Mouse (Mus musculus): ENCODE results near the gene Olfr393.

DNA sequence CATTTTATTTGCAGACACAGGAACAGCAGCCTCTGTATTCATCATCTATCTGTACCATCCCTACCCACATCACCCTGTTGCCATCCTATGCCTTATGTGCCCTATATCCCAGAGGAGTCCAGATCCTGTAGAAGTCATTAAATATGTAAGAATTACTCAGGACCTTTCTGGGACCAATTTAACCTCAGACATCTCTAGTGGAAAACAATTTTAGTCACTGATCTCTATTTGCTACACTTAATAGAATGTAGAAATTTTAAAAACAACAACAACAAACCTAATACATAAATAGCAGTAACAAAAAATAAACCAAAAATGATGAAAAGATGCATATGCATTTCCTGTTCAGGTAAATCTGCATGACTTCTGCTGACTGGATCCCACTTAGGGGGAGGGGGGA lies at the start of gene Olfr393:
- TF ChIP-seq POLR2A (IDR thresholded peaks at IDR 0.05; ENCODE audit: borderline replicate concordance, extremely low read depth, insufficient read depth, insufficient read length, poor library complexity, severe bottlenecking) = no peak
- TF ChIP-seq CTCF (IDR thresholded peaks at IDR 0.05; ENCODE audit: borderline replicate concordance, extremely low read depth, insufficient read depth, insufficient read length) = no peak
